21 mouse cellular contexts compared by ENCODE assay signal in the genomic region with DNA sequence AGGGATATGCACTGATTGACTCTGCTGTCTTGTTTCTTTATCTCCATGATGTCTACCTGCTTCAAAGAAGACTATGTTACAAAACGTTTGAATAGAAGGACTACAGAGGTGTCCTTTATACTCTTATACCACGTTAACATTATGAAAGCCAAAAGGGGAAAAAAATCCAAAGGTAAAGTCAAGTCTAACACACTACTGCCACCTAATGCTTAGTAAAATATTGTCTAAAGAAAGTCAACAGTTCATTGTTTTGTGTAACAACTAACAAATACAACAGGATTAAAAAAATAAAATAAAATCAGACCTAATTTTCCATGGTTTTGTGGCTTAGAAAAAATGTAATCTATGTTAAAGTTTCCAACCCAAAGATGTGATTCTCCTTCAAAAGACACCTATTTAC. TPM values are rescaled to one million over a fixed set of nuclear protein-coding genes. Genes with fewer than 3 reads are reported as not detected.
DNase-seq lines count a peak whose midpoint lies in the region; ATAC-seq and TF ChIP-seq lines count a peak whose summit lies in the region.
"Had no signal": no experiment of that assay in that cellular context is flagged by ENCODE, and none has a peak within 500 bp of the region (broad histone marks: within the 10 kb centered on the region; RNA-seq: fewer than 3 reads in every experiment).

No protein-coding gene starts in this region.

- peaks cover 2% of the 10 kb centered on the region; the same call in 1 of the 2 replicates for H3K79me2 ChIP-seq in MEL (ENCODE audit: control insufficient read depth, insufficient read depth, low read length, poor library complexity)

- peak; percentile 57 for TF ChIP-seq RAD21 in MEL (IDR thresholded peaks at IDR 0.05; ENCODE audit: low read depth, low read length)

- no peak overlapping the region for H3K9ac ChIP-seq in hindbrain, postnatal 0 days (replicated peaks; ENCODE audit: low read length)
- H3K9ac ChIP-seq in hindbrain, embryonic 11.5 days (ENCODE audit: low read depth, low read length): no peak overlapping the region
- H3K9ac ChIP-seq in MEL (ENCODE audit: control insufficient read depth, low read depth, low read length, poor library complexity, severe bottlenecking): no peak overlapping the region
- H3K9ac ChIP-seq: heart, embryonic 15.5 days; liver, embryonic 12.5 days; neural tube, embryonic 12.5 days had no signal

- H3K27me3 ChIP-seq in hindbrain, postnatal 0 days (ENCODE audit: insufficient read depth, low read length): no peaks in the 10 kb centered on the region
- H3K27me3 ChIP-seq in hindbrain, embryonic 11.5 days (ENCODE audit: control insufficient read depth, insufficient read depth, low read length): no peaks in the 10 kb centered on the region
- H3K27me3 ChIP-seq in MEL (ENCODE audit: control insufficient read depth in 1 of 2, insufficient read depth in 2 of 2, low read length in 2 of 2): no peaks in the 10 kb centered on the region
- H3K27me3 ChIP-seq: heart, embryonic 15.5 days; liver, embryonic 12.5 days; neural tube, embryonic 12.5 days had no signal

- no peaks in the 10 kb centered on the region for H3K36me3 ChIP-seq in hindbrain, postnatal 0 days (ENCODE audit: insufficient read depth, low read length)
- no peaks in the 10 kb centered on the region for H3K36me3 ChIP-seq in hindbrain, embryonic 11.5 days (ENCODE audit: control insufficient read depth, insufficient read depth, low read length)
- peaks cover 0 to 14% of the 10 kb centered on the region in 2 experiments; a peak in 2 of 4 replicates for H3K36me3 ChIP-seq in MEL (ENCODE audit: control insufficient read depth in 1 of 2, insufficient read depth in 2 of 2, low read length in 2 of 2)
- H3K36me3 ChIP-seq: heart, embryonic 15.5 days; liver, embryonic 12.5 days had no signal

- no peak overlapping the region for H3K4me2 ChIP-seq in hindbrain, postnatal 0 days (ENCODE audit: low read depth, low read length)
- H3K4me2 ChIP-seq in hindbrain, embryonic 11.5 days (replicated peaks; ENCODE audit: low read depth, low read length): no peak overlapping the region
- H3K4me2 ChIP-seq: heart, embryonic 15.5 days; liver, embryonic 12.5 days; neural tube, embryonic 12.5 days had no signal

- DNase-seq in hindbrain, postnatal 0 days (ENCODE audit: low spot score): peak; percentile 37
- no peak for DNase-seq in hindbrain, embryonic 11.5 days (ENCODE audit: low spot score)
- no peak for DNase-seq in left cerebral cortex, adult 2 months (ENCODE audit: extremely low spot score in 1 of 2, low spot score in 2 of 2)
- no peak for DNase-seq in left cerebral cortex, postnatal 25 days (ENCODE audit: low spot score in 2 of 2)
- peak; percentile 16 for DNase-seq in 416B (ENCODE audit: low read depth)
- no peak for DNase-seq in MEL (ENCODE audit: low read depth, low spot score)
- DNase-seq in lung, postnatal 36 days: no peak
- DNase-seq: adrenal gland, postnatal 36 days; cerebellum, postnatal 10 days; heart, postnatal 4 days; kidney, adult 8-10 months; kidney, postnatal 36 days; lung, adult 18-20 months; lung, postnatal 10 days; midbrain, embryonic 14.5 days; thymus, adult 2 months; thymus, postnatal 4 days had no signal

- no peak overlapping the region for H3K27ac ChIP-seq in hindbrain, postnatal 0 days
- H3K27ac ChIP-seq in hindbrain, embryonic 11.5 days (ENCODE audit: low read depth, low read length): no peak overlapping the region
- no peak overlapping the region for H3K27ac ChIP-seq in left cerebral cortex, adult 2 months
- H3K27ac ChIP-seq in MEL (ENCODE audit: control insufficient read depth, low read depth, low read length): no peak overlapping the region
- H3K27ac ChIP-seq: heart, embryonic 15.5 days; liver, embryonic 12.5 days; neural tube, embryonic 12.5 days had no signal

- intact Hi-C loops in left cerebral cortex, adult 2 months (cut with DNase I): loop anchor here (10.0 kb wide), 1 partner anchor 373 kb away; no protein-coding TSS in a partner anchor
- intact Hi-C loops in left cerebral cortex, postnatal 25 days (cut with DNase I): loop anchor here (5.0 kb wide), 1 partner anchor 371 kb away; no protein-coding TSS in a partner anchor

- TF ChIP-seq POLR2A in MEL (IDR thresholded peaks at IDR 0.05; ENCODE audit: control insufficient read depth in 1 of 2, insufficient read depth in 1 of 2, low read depth in 1 of 2, low read length in 2 of 2, poor library complexity in 1 of 2): no peak

- 17% methylated on average over 2 of the region's 2 CpGs for WGBS in hindbrain, postnatal 0 days
- WGBS in hindbrain, embryonic 11.5 days: 44% methylated on average over 2 of the region's 2 CpGs

- H3K4me1 ChIP-seq in hindbrain, postnatal 0 days (ENCODE audit: insufficient read depth, low read length): no peaks in the 10 kb centered on the region
- no peaks in the 10 kb centered on the region for H3K4me1 ChIP-seq in hindbrain, embryonic 11.5 days (replicated peaks; ENCODE audit: control insufficient read depth, insufficient read depth, low read length)
- H3K4me1 ChIP-seq in MEL (ENCODE audit: control insufficient read depth in 1 of 2, insufficient read depth in 2 of 2, low read length in 2 of 2): peaks cover 0 to 9% of the 10 kb centered on the region in 2 experiments; a peak in 3 of 4 replicates
- H3K4me1 ChIP-seq: heart, embryonic 15.5 days; liver, embryonic 12.5 days; neural tube, embryonic 12.5 days had no signal

- no peak overlapping the region for H3K4me3 ChIP-seq in hindbrain, postnatal 0 days (ENCODE audit: low read length)
- no peak overlapping the region for H3K4me3 ChIP-seq in hindbrain, embryonic 11.5 days (ENCODE audit: low read depth, low read length)
- H3K4me3 ChIP-seq in left cerebral cortex, adult 2 months: no peak overlapping the region
- no peak overlapping the region for H3K4me3 ChIP-seq in MEL (ENCODE audit: control insufficient read depth in 1 of 2, insufficient read depth in 1 of 2, low read depth in 2 of 2, low read length in 2 of 2)
- H3K4me3 ChIP-seq: forebrain, embryonic 10.5 days; heart, embryonic 15.5 days; liver, embryonic 12.5 days; neural tube, embryonic 12.5 days had no signal

- no peak for TF ChIP-seq EP300 in MEL (IDR thresholded peaks at IDR 0.05; ENCODE audit: low read depth in 1 of 2, low read length in 2 of 2)

- no peak for ATAC-seq in hindbrain, postnatal 0 days
- no peak for ATAC-seq in hindbrain, embryonic 11.5 days (ENCODE audit: low FRiP score)
- ATAC-seq: liver, embryonic 12.5 days had no signal

- peak; percentile 40 for TF ChIP-seq CTCF in hindbrain, postnatal 0 days (IDR thresholded peaks at IDR 0.05; ENCODE audit: low read depth)
- peak; percentile 31 for TF ChIP-seq CTCF in left cerebral cortex, adult 2 months (IDR thresholded peaks at IDR 0.05)
- TF ChIP-seq CTCF in MEL (IDR thresholded peaks at IDR 0.05 in 2 of 3, conservative IDR thresholded peaks at IDR 0.05 in 1 of 3; ENCODE audit: control insufficient read depth in 1 of 3, insufficient read depth in 1 of 3, low read depth in 2 of 3, low read length in 3 of 3, poor library complexity in 1 of 3, severe bottlenecking in 1 of 3): peak in 1 of 3 experiments; percentile 40; a peak in 2 of 6 replicates

- no peaks in the 10 kb centered on the region for H3K9me3 ChIP-seq in hindbrain, postnatal 0 days (ENCODE audit: low read length)
- no peaks in the 10 kb centered on the region for H3K9me3 ChIP-seq in hindbrain, embryonic 11.5 days (ENCODE audit: control insufficient read depth, low read length)
- H3K9me3 ChIP-seq in MEL (replicated peaks; ENCODE audit: insufficient read depth, low read length): no peaks in the 10 kb centered on the region
- H3K9me3 ChIP-seq: heart, embryonic 15.5 days; liver, embryonic 12.5 days had no signal

TF ChIP-seq in MEL, 35 proteins besides CTCF, POLR2A, EP300 and RAD21:
- TF ChIP-seq SMC3 (IDR thresholded peaks at IDR 0.05; ENCODE audit: low read depth, low read length) (peak; percentile 48), BHLHE40 (IDR thresholded peaks at IDR 0.05; ENCODE audit: borderline replicate concordance, low read depth, low read length) (no peak), USF2 (IDR thresholded peaks at IDR 0.05; ENCODE audit: borderline replicate concordance in 1 of 2, insufficient read depth in 1 of 2, low read depth in 1 of 2, low read length in 2 of 2) (no peak), HCFC1 (IDR thresholded peaks at IDR 0.05; ENCODE audit: low read depth, low read length) (no peak), ZMIZ1 (IDR thresholded peaks at IDR 0.05; ENCODE audit: low read depth, low read length) (no peak), ETS1 (IDR thresholded peaks at IDR 0.05; ENCODE audit: low read depth, low read length) (no peak), MEF2A (IDR thresholded peaks at IDR 0.05; ENCODE audit: extremely low read depth, insufficient replicate concordance, low read depth, low read length, poor library complexity, severe bottlenecking) (no peak), ZC3H11A (IDR thresholded peaks at IDR 0.05; ENCODE audit: low read depth, low read length) (peak; percentile 53; the same call in 1 of the 2 replicates)
TF ChIP-seq in MEL: peak in this region for 2.

RNA-seq across cellular contexts. Expression of a gene that starts 15.3 kb away (rescaled TPM):
- total RNA-seq in hindbrain, postnatal 0 days (2014; rRNA removed): 12.7 and 21.3 TPM in 2 replicates
- polyA plus RNA-seq in hindbrain, postnatal 0 days (2015; fragmentation: Nextera tagmentation; extraction: Ambion mirVana): 29.0 and 33.8 TPM in 2 replicates
- 52.2 and 52.7 TPM in 2 replicates for polyA plus RNA-seq in hindbrain, embryonic 11.5 days (2014; fragmentation: Nextera tagmentation; extraction: Ambion mirVana)
- 10 to 100 TPM; 19.0 to 24.2 TPM for total RNA-seq in left cerebral cortex, adult 2 months (2021)
- total RNA-seq in left cerebral cortex, postnatal 25 days (2021): 10 to 100 TPM; 19.5 to 24.1 TPM
- total RNA-seq in MEL (2012; rRNA removed): 30.3 and 31.9 TPM in 2 replicates
- 10 to 100 TPM in 1 of 2 experiments, not detected in 1; 28.7 TPM for polyA plus RNA-seq in MEL (2012; ENCODE audit: insufficient read depth in 1 of 2, insufficient read length in 2 of 2, low read depth in 1 of 2, low replicate concordance in 2 of 2, missing spikeins in 1 of 2)

Comparison
In these comparisons a context has a peak if more than half of its experiments do, and no peak if none do; other contexts are left out.
1. DNase-seq: peak in hindbrain, postnatal 0 days (single experiment) and 416B (single experiment); none in hindbrain, embryonic 11.5 days (single experiment), left cerebral cortex, adult 2 months (0 of 2), left cerebral cortex, postnatal 25 days (0 of 2), MEL (single experiment) and lung, postnatal 36 days (single experiment).